Mouse (Mus musculus): ENCODE results near the gene Bfsp2.

Gene Bfsp2

GRCm38 (mm10) chr9:103480044-103480576 is at the start of gene Bfsp2:
TSS of gene Bfsp2 (minus strand) at chr9:103480420.
- DNase-seq (ENCODE audit: low spot score), result no peak

- DNase-seq (ENCODE audit: low spot score), result no peak
Measured at GRCm38 (mm10) chr9:103525041-103525537, 44.9 kb upstream of the Bfsp2 start.

- no peak for DNase-seq (ENCODE audit: low spot score)
Measured at GRCm38 (mm10) chr9:103524600-103524999, 44.4 kb upstream of the Bfsp2 start.

- no peak for DNase-seq (ENCODE audit: low spot score)
Measured at GRCm38 (mm10) chr9:103523742-103524403, 43.7 kb upstream of the Bfsp2 start.

- no peak for DNase-seq (ENCODE audit: low spot score)
Measured at GRCm38 (mm10) chr9:103523008-103523407, 42.8 kb upstream of the Bfsp2 start.

- DNase-seq (ENCODE audit: low spot score), result no peak
Measured at GRCm38 (mm10) chr9:103513884-103514283, 33.7 kb upstream of the Bfsp2 start.

- DNase-seq (ENCODE audit: low spot score), result no peak
Measured at GRCm38 (mm10) chr9:103512257-103512656, 32.0 kb upstream of the Bfsp2 start.

- no peak for DNase-seq (ENCODE audit: low spot score)
Measured at GRCm38 (mm10) chr9:103506968-103507584, 26.9 kb upstream of the Bfsp2 start.

- DNase-seq (ENCODE audit: low spot score), result no peak
Measured at GRCm38 (mm10) chr9:103505067-103505466, 24.8 kb upstream of the Bfsp2 start.

- no peak for DNase-seq (ENCODE audit: low spot score)
Measured at GRCm38 (mm10) chr9:103504646-103505045, 24.4 kb upstream of the Bfsp2 start.

GRCm38 (mm10) chr9:103503586-103504298 is 23.5 kb upstream of the Bfsp2 start:
- no peak for DNase-seq (ENCODE audit: low spot score)

GRCm38 (mm10) chr9:103502655-103503054 is 22.4 kb upstream of the Bfsp2 start:
- DNase-seq (ENCODE audit: low spot score), result no peak

GRCm38 (mm10) chr9:103501861-103502364 is 21.7 kb upstream of the Bfsp2 start:
- DNase-seq (ENCODE audit: low spot score), result no peak

- no peak for DNase-seq (ENCODE audit: low spot score)
Measured at GRCm38 (mm10) chr9:103499366-103499765, 19.1 kb upstream of the Bfsp2 start.

- no peak for DNase-seq (ENCODE audit: low spot score)
Measured at GRCm38 (mm10) chr9:103498699-103499098, 18.5 kb upstream of the Bfsp2 start.

GRCm38 (mm10) chr9:103495391-103495790 is 15.2 kb upstream of the Bfsp2 start:
- no peak for DNase-seq (ENCODE audit: low spot score)

- DNase-seq (ENCODE audit: low spot score), result no peak
Measured at GRCm38 (mm10) chr9:103494346-103495020, 14.3 kb upstream of the Bfsp2 start.

- DNase-seq (ENCODE audit: low spot score), result no peak
Measured at GRCm38 (mm10) chr9:103491985-103492384, 11.8 kb upstream of the Bfsp2 start.

- DNase-seq (ENCODE audit: low spot score), result peak; percentile 31
Measured at GRCm38 (mm10) chr9:103490439-103490838, 10.2 kb upstream of the Bfsp2 start.

- no peak for DNase-seq (ENCODE audit: low spot score)
Measured at GRCm38 (mm10) chr9:103489883-103490282, 9.7 kb upstream of the Bfsp2 start.

GRCm38 (mm10) chr9:103489096-103489495 is 8.9 kb upstream of the Bfsp2 start:
- no peak for DNase-seq (ENCODE audit: low spot score)

GRCm38 (mm10) chr9:103486262-103486661 is 6.0 kb upstream of the Bfsp2 start:
- no peak for DNase-seq (ENCODE audit: low spot score)
